Mouse (Mus musculus) heart, adult 2 months (tissue): ENCODE measurements around the gene Cfb. TPM values are rescaled to one million over a fixed set of nuclear protein-coding genes. Genes with fewer than 3 reads are reported as not detected.

Experiments used
- DNase-seq, 2 experiments: peaks; one replicate each; pipeline ENCODE4 v3.0.0; 2021
- H3K27ac ChIP-seq: fragments of 200-600 bp; 2 replicates; pipeline ENCODE4 v1.8.1; 2022
- H3K27me3 ChIP-seq: fragments of 200-500 bp; 2 replicates; pipeline ENCODE4 v1.6.1; 2012; ENCODE audit warnings: mild to moderate bottlenecking, low read length, inconsistent platforms, mixed read lengths; ENCODE audit not compliant: control insufficient read depth, insufficient read depth
- H3K36me3 ChIP-seq: fragments of 200-500 bp; 2 replicates; pipeline ENCODE4 v1.6.1; 2012; ENCODE audit warnings: low read length, inconsistent platforms; ENCODE audit not compliant: control insufficient read depth, insufficient read depth
- H3K4me1 ChIP-seq: fragments of 200-500 bp; 2 replicates; pipeline ENCODE4 v1.6.1; 2011; ENCODE audit warnings: low read length; ENCODE audit not compliant: control insufficient read depth, insufficient read depth
- H3K4me3 ChIP-seq: fragments of 200-600 bp; 2 replicates; pipeline ENCODE4 v1.8.1; 2022
- H3K79me2 ChIP-seq: fragments of 200-500 bp; replicated peaks from 2 replicates; pipeline ENCODE4 v1.6.1; 2012; ENCODE audit warnings: mild to moderate bottlenecking, inconsistent platforms, low read length, moderate library complexity, mixed read lengths; ENCODE audit not compliant: control insufficient read depth, insufficient read depth
- H3K9ac ChIP-seq: fragments of 200-500 bp; 2 replicates; pipeline ENCODE4 v1.6.1; 2012; ENCODE audit warnings: low read depth, mild to moderate bottlenecking, control low read depth, inconsistent platforms, low read length, mixed read lengths
- CTCF ChIP-seq: fragments of 200-600 bp; IDR thresholded peaks from 2 replicates; pipeline ENCODE4 v1.8.1; 2022; ENCODE audit warnings: antibody characterized with exemption, mild to moderate bottlenecking, moderate library complexity
- EP300 ChIP-seq: fragments of 200-500 bp; IDR thresholded peaks from 2 replicates; pipeline ENCODE4 v1.6.1; 2011; ENCODE audit warnings: low read depth, low read length, control low read depth; ENCODE audit not compliant: insufficient read depth
- POLR2A ChIP-seq: fragments of 200-500 bp; IDR thresholded peaks from 2 replicates; pipeline ENCODE4 v1.6.1; 2011; ENCODE audit warnings: mild to moderate bottlenecking, low read depth, low read length, control low read depth; ENCODE audit not compliant: insufficient read depth
- WGBS: fragments of 180-500 bp; shearing (Covaris S2); methylation state at CpG from one replicate; pipeline ENCODE4 v1.1.7; 2018; 5-methylcytosine and 5-hydroxymethylcytosine counted together
- intact Hi-C: fragments of 180-260 bp; cut with DNase I; formaldehyde crosslinking; loops from one replicate; pipeline ENCODE4 v1.15.1; 2025
- polyA plus RNA-seq: library from polyadenylated mRNA; depleted of rRNA; stranded (reverse); fragments of >200 nt; gene quantifications from 2 replicates; pipeline ENCODE4 v1.2.3, GENCODE M21; 2012
- total RNA-seq, 2 experiments: library from RNA; stranded (reverse); gene quantifications; 2 replicates each; pipeline ENCODE4 v1.2.3; 2021

Gene Cfb
- total and polyA plus RNA-seq, 3 experiments: 2.6 to 5.7 (median 3.8) TPM

GRCm38 (mm10) chr17:34899890-34900243 lies 37.5 kb upstream of the Cfb start:
- intact Hi-C loops: no loop called here
- Histone ChIP-seq H3K27ac (peak overlapping the region; percentile 99), H3K79me2 (no peaks in the 10 kb centered on the region), H3K27me3 (no peaks in the 10 kb centered on the region), H3K9ac (peak overlapping the region; percentile 82), H3K4me1 (peaks cover 3% of the 10 kb centered on the region), H3K4me3 (peak overlapping the region; percentile 80), H3K36me3 (no peaks in the 10 kb centered on the region)
- DNase-seq: peak in 1 of 2 experiments; percentile 48
- TF ChIP-seq EP300 (no peak), CTCF (no peak), POLR2A (no peak)
- 4% methylated on average over 5 of the region's 5 CpGs for WGBS

- Histone ChIP-seq H3K79me2 (no peaks in the 10 kb centered on the region), H3K4me3 (peak overlapping the region; percentile 80), H3K36me3 (no peaks in the 10 kb centered on the region), H3K4me1 (peaks cover 3% of the 10 kb centered on the region), H3K9ac (peak overlapping the region; percentile 82), H3K27me3 (no peaks in the 10 kb centered on the region), H3K27ac (peak overlapping the region; percentile 99)
- TF ChIP-seq POLR2A: peak; percentile 42; the same call in 1 of the 2 replicates
- no peak for TF ChIP-seq CTCF
- DNase-seq: peak; percentile 64 to 75
- WGBS: 2% methylated on average over 40 of the region's 45 CpGs
- intact Hi-C loops: no loop called here
These were observed 37.0 kb upstream of the Cfb start for GRCm38 (mm10) chr17:34899053-34899889.

- peaks cover 4% of the 10 kb centered on the region for H3K4me1 ChIP-seq
- intact Hi-C loops: no loop called here
- DNase-seq: no peak
- no peaks in the 10 kb centered on the region for H3K79me2 ChIP-seq
- H3K27me3 ChIP-seq: no peaks in the 10 kb centered on the region
- no peaks in the 10 kb centered on the region for H3K36me3 ChIP-seq
- peak overlapping the region; percentile 99 for H3K27ac ChIP-seq
- peak overlapping the region; percentile 82 for H3K9ac ChIP-seq
- H3K4me3 ChIP-seq: peak overlapping the region; percentile 80
- TF ChIP-seq CTCF (no peak), EP300 (no peak), POLR2A (no peak)
- under 1% methylated on average over 27 of the region's 47 CpGs for WGBS
These were observed 36.4 kb upstream of the Cfb start for GRCm38 (mm10) chr17:34898706-34899052.

- no peaks in the 10 kb centered on the region for H3K27me3 ChIP-seq
- peak within 1 kb of the TSS; percentile 99 for H3K27ac ChIP-seq
- peak within 1 kb of the TSS; percentile 80 for H3K4me3 ChIP-seq
- peaks cover 5% of the 10 kb centered on the region for H3K4me1 ChIP-seq
- H3K79me2 ChIP-seq: no peaks in the 10 kb centered on the region
- 0 out of 2 replicates have a peak, but pooled peaks have one; percentile 45 for TF ChIP-seq EP300
- TF ChIP-seq POLR2A: peak; percentile 58
- TF ChIP-seq CTCF: no peak
- no peaks in the 10 kb centered on the region for H3K36me3 ChIP-seq
- intact Hi-C loops: no loop called here
- DNase-seq: peak; percentile 90
- WGBS: 2% methylated on average over 19 of the region's 44 CpGs
- H3K9ac ChIP-seq: peak within 1 kb of the TSS; percentile 82
These were observed 35.9 kb upstream of the Cfb start, which contains the start of the genes C2 and Ehmt2 for GRCm38 (mm10) chr17:34898160-34898586. Gene C2 (minus strand): TSS chr17:34898265. Gene Ehmt2 (plus strand): TSS chr17:34898469.

- Histone ChIP-seq H3K4me3 (peak overlapping the region; percentile 80), H3K4me1 (peaks cover 5% of the 10 kb centered on the region), H3K9ac (peak overlapping the region; percentile 82), H3K36me3 (no peaks in the 10 kb centered on the region), H3K79me2 (no peaks in the 10 kb centered on the region), H3K27ac (peak overlapping the region; percentile 99), H3K27me3 (no peaks in the 10 kb centered on the region)
- intact Hi-C loops: no loop called here
- no peak for TF ChIP-seq POLR2A
- TF ChIP-seq EP300: no peak
- no peak for TF ChIP-seq CTCF
- 8% methylated on average over 10 of the region's 10 CpGs for WGBS
- DNase-seq: peak in 1 of 2 experiments; percentile 20
These were observed 35.2 kb upstream of the Cfb start for GRCm38 (mm10) chr17:34897373-34898159.
